Mouse (Mus musculus) embryonic facial prominence, embryonic 11.5 days (tissue): Measurements from ENCODE around the gene Cadps. TPM values are rescaled to one million over a fixed set of nuclear protein-coding genes. Genes with fewer than 3 reads are reported as not detected.

Experiments
- ATAC-seq: fragments of 200-750 bp; cut with Nextera tagmentation; replicated peaks from 2 replicates; pipeline ENCODE4 v1.8.0; 2017; ENCODE audit warnings: low read depth; ENCODE audit not compliant: insufficient number of reproducible peaks, low FRiP score, low TSS enrichment
- DNase-seq: peaks from one replicate; pipeline ENCODE4 v3.0.0-alpha.2; 2015; ENCODE audit warnings: low spot score
- H3K27ac ChIP-seq: fragments of 300-500 bp; sonication (generic); replicated peaks from 2 replicates; pipeline ENCODE4 v1.5.1; 2014; ENCODE audit warnings: mild to moderate bottlenecking, low read depth, low read length, control low read depth
- H3K27me3 ChIP-seq: fragments of 300-500 bp; sonication (generic); 2 replicates; pipeline ENCODE4 v1.6.1; 2014; ENCODE audit warnings: mild to moderate bottlenecking, low read length, moderate library complexity, mixed read lengths; ENCODE audit not compliant: control insufficient read depth, insufficient read depth
- H3K36me3 ChIP-seq: fragments of 300-500 bp; sonication (generic); replicated peaks from 2 replicates; pipeline ENCODE4 v1.6.1; 2014; ENCODE audit warnings: low read depth, mild to moderate bottlenecking, low read length, moderate library complexity, mixed read lengths; ENCODE audit not compliant: control insufficient read depth, insufficient read depth
- H3K4me1 ChIP-seq: fragments of 300-500 bp; sonication (generic); 2 replicates; pipeline ENCODE4 v1.6.1; 2014; ENCODE audit warnings: low read length, mixed read lengths; ENCODE audit not compliant: control insufficient read depth, insufficient read depth
- H3K4me2 ChIP-seq: fragments of 300-500 bp; sonication (generic); 2 replicates; pipeline ENCODE4 v1.6.1; 2014; ENCODE audit warnings: low read depth, mild to moderate bottlenecking, control low read depth, low read length, moderate library complexity
- H3K4me3 ChIP-seq: fragments of 300-500 bp; sonication (generic); 2 replicates; pipeline ENCODE4 v1.5.1; 2014; ENCODE audit warnings: low read depth, low read length, control low read depth
- H3K9ac ChIP-seq: fragments of 300-500 bp; sonication (generic); replicated peaks from 2 replicates; pipeline ENCODE4 v1.6.1; 2014; ENCODE audit warnings: mild to moderate bottlenecking, control low read depth, low read length
- H3K9me3 ChIP-seq: fragments of 300-500 bp; sonication (generic); replicated peaks from 2 replicates; pipeline ENCODE4 v1.6.1; 2016; ENCODE audit warnings: mild to moderate bottlenecking, low read length, inconsistent platforms, mixed read lengths; ENCODE audit not compliant: control insufficient read depth
- WGBS: fragments of 180-500 bp; shearing (Covaris S2); extraction: QIAGEN DNeasy Blood & Tissue Kit; methylation state at CpG from one replicate; pipeline ENCODE4 v1.1.7; 2014; 5-methylcytosine and 5-hydroxymethylcytosine counted together
- polyA plus RNA-seq: library from polyadenylated mRNA; unstranded; fragments of >200 nt; fragmentation: Nextera tagmentation; extraction: Ambion mirVana; gene quantifications from 2 replicates; pipeline ENCODE4 v1.2.1, GENCODE M21; 2014

Gene Cadps
- polyA plus RNA-seq, 1 experiment from 2014 or later, result 5.3 TPM

GRCm38 (mm10) chr14:12607025-12607424 lies 215.9 kb downstream of the Cadps start:
- no peak overlapping the region for H3K9ac ChIP-seq
- no peak overlapping the region for H3K4me2 ChIP-seq
- 80% methylated on average over 4 of the region's 4 CpGs for WGBS
- H3K27me3 ChIP-seq, result no peaks in the 10 kb centered on the region
- no peak overlapping the region for H3K4me3 ChIP-seq
- no peaks in the 10 kb centered on the region for H3K9me3 ChIP-seq
- ATAC-seq (no peak), DNase-seq (no peak)
- no peaks in the 10 kb centered on the region for H3K4me1 ChIP-seq
- no peak overlapping the region for H3K27ac ChIP-seq
- H3K36me3 ChIP-seq, result no peaks in the 10 kb centered on the region

DNA sequence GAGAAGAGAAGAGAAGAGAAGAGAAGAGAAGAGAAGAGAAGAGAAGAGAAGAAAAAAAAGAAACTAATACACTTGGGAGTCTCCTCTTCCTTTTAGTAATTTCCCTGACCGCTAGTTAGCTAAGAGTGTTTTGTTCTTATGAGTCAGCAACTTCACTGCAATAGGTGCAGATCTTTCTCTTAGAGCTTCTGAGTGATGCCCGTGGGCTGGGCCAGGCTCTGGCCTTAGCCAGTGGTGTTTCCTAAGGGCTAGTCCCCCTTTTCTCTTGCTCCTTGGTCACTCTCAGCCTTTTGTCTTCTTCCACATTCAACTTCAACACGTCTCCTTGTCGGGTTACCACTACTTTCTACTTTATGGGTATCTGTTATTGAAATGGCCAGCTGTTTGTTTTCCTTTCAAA lies 216.7 kb downstream of the Cadps start:
- H3K4me2 ChIP-seq, result no peak overlapping the region
- no peaks in the 10 kb centered on the region for H3K27me3 ChIP-seq
- no peak overlapping the region for H3K4me3 ChIP-seq
- ATAC-seq (no peak), DNase-seq (no peak)
- no peaks in the 10 kb centered on the region for H3K36me3 ChIP-seq
- no peak overlapping the region for H3K9ac ChIP-seq
- H3K9me3 ChIP-seq, result no peaks in the 10 kb centered on the region
- no peak overlapping the region for H3K27ac ChIP-seq
- H3K4me1 ChIP-seq, result no peaks in the 10 kb centered on the region
- WGBS, result 91% methylated on average over 4 of the region's 4 CpGs

- H3K36me3 ChIP-seq, result no peaks in the 10 kb centered on the region
- H3K27ac ChIP-seq, result no peak overlapping the region
- H3K27me3 ChIP-seq, result no peaks in the 10 kb centered on the region
- H3K4me2 ChIP-seq, result no peak overlapping the region
- 81% methylated on average over 2 of the region's 2 CpGs for WGBS
- ATAC-seq (no peak), DNase-seq (no peak)
- H3K9me3 ChIP-seq, result no peaks in the 10 kb centered on the region
- H3K4me3 ChIP-seq, result no peak overlapping the region
- no peaks in the 10 kb centered on the region for H3K4me1 ChIP-seq
- no peak overlapping the region for H3K9ac ChIP-seq
These were observed 220.8 kb downstream of the Cadps start for GRCm38 (mm10) chr14:12602080-12602479.

DNA sequence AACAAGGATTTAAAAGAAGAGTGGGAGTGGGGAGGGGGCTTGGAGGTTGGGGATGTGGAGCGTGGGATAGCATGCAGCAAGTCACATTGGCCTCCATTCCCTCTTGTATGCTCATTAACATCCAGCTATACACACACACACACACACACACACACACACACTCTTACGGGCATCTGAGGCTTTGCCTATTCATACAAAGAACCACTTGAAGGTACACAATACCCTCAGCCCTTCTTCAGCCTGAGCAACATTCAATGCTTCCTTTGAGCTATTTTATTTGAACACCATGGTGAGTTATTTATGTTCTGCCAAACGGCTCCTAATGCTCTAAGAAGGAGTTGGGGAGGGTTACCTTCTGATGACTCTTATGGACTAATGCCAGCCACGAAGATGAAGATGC lies 227.6 kb downstream of the Cadps start:
- no peak for DNase-seq
- H3K9ac ChIP-seq, result no peak overlapping the region
- peak; percentile 56; the same call in 1 of the 2 replicates for ATAC-seq
- H3K4me3 ChIP-seq, result no peak overlapping the region
- no peaks in the 10 kb centered on the region for H3K9me3 ChIP-seq
- no peaks in the 10 kb centered on the region for H3K4me1 ChIP-seq
- no peaks in the 10 kb centered on the region for H3K36me3 ChIP-seq
- H3K4me2 ChIP-seq, result no peak overlapping the region
- H3K27ac ChIP-seq, result no peak overlapping the region
- 70% methylated on average over 4 of the region's 4 CpGs for WGBS
- no peaks in the 10 kb centered on the region for H3K27me3 ChIP-seq

- H3K9ac ChIP-seq, result no peak overlapping the region
- ATAC-seq (no peak), DNase-seq (no peak)
- no peak overlapping the region for H3K4me2 ChIP-seq
- no peaks in the 10 kb centered on the region for H3K9me3 ChIP-seq
- no peaks in the 10 kb centered on the region for H3K27me3 ChIP-seq
- H3K27ac ChIP-seq, result no peak overlapping the region
- H3K36me3 ChIP-seq, result no peaks in the 10 kb centered on the region
- H3K4me1 ChIP-seq, result no peaks in the 10 kb centered on the region
- no peak overlapping the region for H3K4me3 ChIP-seq
- 87% methylated on average over 5 of the region's 5 CpGs for WGBS
These were observed 230.3 kb downstream of the Cadps start for GRCm38 (mm10) chr14:12592472-12593075.

DNA sequence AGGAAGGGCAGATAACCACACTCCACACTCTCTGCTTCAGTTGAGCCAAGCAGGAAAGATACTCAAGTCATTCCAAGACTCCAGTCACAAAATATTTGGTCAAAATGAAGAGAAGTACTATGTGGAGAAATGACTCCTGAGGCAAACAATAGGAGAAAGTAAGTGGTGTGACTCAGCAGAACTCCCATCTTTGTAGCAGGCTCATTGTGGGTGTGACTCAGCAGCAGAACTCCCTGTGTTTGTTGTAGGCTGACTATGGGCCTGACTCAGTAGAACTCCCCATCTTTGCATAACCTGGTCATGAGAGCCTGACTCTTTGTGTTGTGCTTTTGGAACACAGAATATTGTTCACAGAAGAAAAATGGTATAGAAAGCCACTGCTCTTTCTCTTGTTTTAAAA lies 231.1 kb downstream of the Cadps start:
- Histone ChIP-seq H3K4me2 (no peak overlapping the region), H3K4me1 (no peaks in the 10 kb centered on the region), H3K27ac (no peak overlapping the region), H3K9ac (no peak overlapping the region), H3K9me3 (no peaks in the 10 kb centered on the region), H3K4me3 (no peak overlapping the region), H3K36me3 (no peaks in the 10 kb centered on the region), H3K27me3 (no peaks in the 10 kb centered on the region)
- no peak for ATAC-seq
- DNase-seq, result no peak

- H3K27ac ChIP-seq, result no peak overlapping the region
- no peaks in the 10 kb centered on the region for H3K27me3 ChIP-seq
- no peaks in the 10 kb centered on the region for H3K4me1 ChIP-seq
- H3K9me3 ChIP-seq, result no peaks in the 10 kb centered on the region
- ATAC-seq (no peak), DNase-seq (no peak)
- no peak overlapping the region for H3K9ac ChIP-seq
- H3K4me3 ChIP-seq, result no peak overlapping the region
- WGBS, result 76% methylated on average over 5 of the region's 5 CpGs
- H3K36me3 ChIP-seq, result no peaks in the 10 kb centered on the region
- H3K4me2 ChIP-seq, result no peak overlapping the region
These were observed 239.3 kb downstream of the Cadps start for GRCm38 (mm10) chr14:12583536-12583935.

- no peaks in the 10 kb centered on the region for H3K9me3 ChIP-seq
- WGBS, result 74% methylated on average over 5 of the region's 5 CpGs
- no peaks in the 10 kb centered on the region for H3K36me3 ChIP-seq
- no peak overlapping the region for H3K4me3 ChIP-seq
- no peak overlapping the region for H3K9ac ChIP-seq
- no peak for ATAC-seq
- no peak overlapping the region for H3K27ac ChIP-seq
- no peak overlapping the region for H3K4me2 ChIP-seq
- no peak for DNase-seq
- no peaks in the 10 kb centered on the region for H3K4me1 ChIP-seq
- H3K27me3 ChIP-seq, result no peaks in the 10 kb centered on the region
These were observed 241.2 kb downstream of the Cadps start for GRCm38 (mm10) chr14:12581657-12582056.
